Mouse (Mus musculus) hindbrain, embryonic 16.5 days (tissue): Measurements from ENCODE around the gene Majin. TPM values are rescaled to one million over a fixed set of nuclear protein-coding genes. Genes with fewer than 3 reads are reported as not detected.

Experiments used
- ATAC-seq: fragments of 200-750 bp; cut with Nextera tagmentation; 2 replicates; pipeline ENCODE4 v1.8.0; 2017; ENCODE audit warnings: moderate TSS enrichment, moderate library complexity
- H3K27ac ChIP-seq: fragments of 300-500 bp; sonication (generic); 2 replicates; pipeline ENCODE4 v1.5.1; 2014; ENCODE audit warnings: low read depth, mild to moderate bottlenecking, control low read depth, low read length, moderate library complexity
- H3K27me3 ChIP-seq: fragments of 300-500 bp; sonication (generic); replicated peaks from 2 replicates; pipeline ENCODE4 v1.6.1; 2014; ENCODE audit warnings: low read length; ENCODE audit not compliant: control insufficient read depth, insufficient read depth
- H3K36me3 ChIP-seq: fragments of 300-500 bp; sonication (generic); 2 replicates; pipeline ENCODE4 v1.6.1; 2014; ENCODE audit warnings: mild to moderate bottlenecking, low read length, moderate library complexity, mixed read lengths; ENCODE audit not compliant: control insufficient read depth, insufficient read depth
- H3K4me1 ChIP-seq: fragments of 300-500 bp; sonication (generic); 2 replicates; pipeline ENCODE4 v1.6.1; 2014; ENCODE audit warnings: low read depth, low read length; ENCODE audit not compliant: control insufficient read depth, insufficient read depth
- H3K4me2 ChIP-seq: fragments of 300-500 bp; sonication (generic); 2 replicates; pipeline ENCODE4 v1.6.1; 2014; ENCODE audit warnings: mild to moderate bottlenecking, low read length, control low read depth, moderate library complexity
- H3K4me3 ChIP-seq: fragments of 300-500 bp; sonication (generic); 2 replicates; pipeline ENCODE4 v1.5.1; 2014; ENCODE audit warnings: mild to moderate bottlenecking, low read length, control low read depth, moderate library complexity
- H3K9ac ChIP-seq: fragments of 300-500 bp; sonication (generic); 2 replicates; pipeline ENCODE4 v1.6.1; 2014; ENCODE audit warnings: low read depth, mild to moderate bottlenecking, control low read depth, low read length, moderate library complexity
- H3K9me3 ChIP-seq: fragments of 300-500 bp; sonication (generic); 2 replicates; pipeline ENCODE4 v1.6.1; 2014; ENCODE audit warnings: mild to moderate bottlenecking, low read length, moderate library complexity; ENCODE audit not compliant: control insufficient read depth
- WGBS: fragments of 180-500 bp; shearing (Covaris S2); extraction: QIAGEN DNeasy Blood & Tissue Kit; methylation state at CpG from one replicate; pipeline ENCODE4 v1.1.7; 2014; 5-methylcytosine and 5-hydroxymethylcytosine counted together
- microRNA counts: library from miRNA; unstranded; fragments of <30 nt; microRNA quantifications from one replicate; lab custom pipeline; 2016
- microRNA-seq: library from miRNA; unstranded; fragments of <30 nt; microRNA quantifications from one replicate; pipeline ENCODE4, GENCODE M21; 2017
- polyA plus RNA-seq: library from polyadenylated mRNA; unstranded; fragments of >200 nt; fragmentation: Nextera tagmentation; extraction: Ambion mirVana; gene quantifications from 2 replicates; pipeline ENCODE4 v1.2.1, GENCODE M21; 2015

The Majin gene
- polyA plus RNA-seq, 1 experiment from 2014 or later, result 0.10 TPM

GRCm38 (mm10) chr19:6271206-6271605, 87.0 kb downstream of the Majin start:
- WGBS, result 36% methylated on average over 8 of the region's 8 CpGs
- ATAC-seq, result no peak
- Histone ChIP-seq H3K4me1 (peaks cover 7% of the 10 kb centered on the region), H3K4me2 (no peak overlapping the region), H3K9ac (no peak overlapping the region), H3K27ac (no peak overlapping the region), H3K9me3 (no peaks in the 10 kb centered on the region), H3K4me3 (no peak overlapping the region), H3K27me3 (no peaks in the 10 kb centered on the region), H3K36me3 (no peaks in the 10 kb centered on the region)

- no peaks in the 10 kb centered on the region for H3K9me3 ChIP-seq
- no peak overlapping the region for H3K4me3 ChIP-seq
- no peak overlapping the region for H3K4me2 ChIP-seq
- 77% methylated on average over 7 of the region's 7 CpGs for WGBS
- no peak for ATAC-seq
- no peak overlapping the region for H3K9ac ChIP-seq
- no peaks in the 10 kb centered on the region for H3K36me3 ChIP-seq
- H3K27me3 ChIP-seq, result no peaks in the 10 kb centered on the region
- H3K27ac ChIP-seq, result no peak overlapping the region
- peaks cover 7% of the 10 kb centered on the region for H3K4me1 ChIP-seq
Measured at GRCm38 (mm10) chr19:6272053-6272452, 87.9 kb downstream of the Majin start.

- H3K4me1 ChIP-seq, result peaks cover 8% of the 10 kb centered on the region
- H3K27me3 ChIP-seq, result no peaks in the 10 kb centered on the region
- no peak overlapping the region for H3K27ac ChIP-seq
- H3K9ac ChIP-seq, result no peak overlapping the region
- H3K4me2 ChIP-seq, result no peak overlapping the region
- ATAC-seq, result no peak
- H3K4me3 ChIP-seq, result no peak overlapping the region
- WGBS, result 84% methylated on average over 4 of the region's 4 CpGs
- H3K36me3 ChIP-seq, result no peaks in the 10 kb centered on the region
- H3K9me3 ChIP-seq, result no peaks in the 10 kb centered on the region
Measured at GRCm38 (mm10) chr19:6272738-6273137, 88.5 kb downstream of the Majin start.

GRCm38 (mm10) chr19:6273592-6273991, 89.4 kb downstream of the Majin start:
- no peak overlapping the region for H3K27ac ChIP-seq
- ATAC-seq, result no peak
- H3K4me2 ChIP-seq, result no peak overlapping the region
- H3K36me3 ChIP-seq, result no peaks in the 10 kb centered on the region
- no peaks in the 10 kb centered on the region for H3K9me3 ChIP-seq
- H3K27me3 ChIP-seq, result no peaks in the 10 kb centered on the region
- 90% methylated on average over 4 of the region's 4 CpGs for WGBS
- peaks cover 16% of the 10 kb centered on the region for H3K4me1 ChIP-seq
- H3K9ac ChIP-seq, result no peak overlapping the region
- H3K4me3 ChIP-seq, result no peak overlapping the region

MicroRNAs within 50 kb of the gene (microRNA counts, 519-probe panel; counts per million panel counts)
- microRNA mmu-miR-192 (lab: Ali Mortazavi, UCI), result 2,040 counts per million, percentile 31 among the panel's probes with 10 or more counts

Small RNA genes within 50 kb of the gene (microRNA-seq; reads per million reads assigned to microRNA genes)
- gene Mir192 (91.2 reads per million, percentile 48 among the genes with 10 or more reads in this experiment), gene Mir194-2 (91.0 reads per million, percentile 48 among the genes with 10 or more reads in this experiment)

Other genes with a start within 250 kb of the Majin start
- 22.4 and 26.6 TPM in 2 replicates for gene Pola2, start 220.2 kb upstream of the Majin start, polyA plus RNA-seq
- not detected in 2 replicates for gene Slc22a20, start 198.2 kb upstream of the Majin start, polyA plus RNA-seq
- gene Capn1, start 168.5 kb upstream of the Majin start, polyA plus RNA-seq, result 5.2 and 5.6 TPM in 2 replicates
- 29.0 and 38.4 TPM in 2 replicates for gene Syvn1, start 137.8 kb upstream of the Majin start, polyA plus RNA-seq
- gene Mrpl49, start 126.6 kb upstream of the Majin start, polyA plus RNA-seq, result 62.4 and 68.8 TPM in 2 replicates
- 471 and 479 TPM in 2 replicates for gene Fau, start 126.5 kb upstream of the Majin start, polyA plus RNA-seq
- gene Znhit2, start 123.2 kb upstream of the Majin start, polyA plus RNA-seq, result 31.5 and 35.2 TPM in 2 replicates
- gene Tm7sf2, start 116.0 kb upstream of the Majin start, polyA plus RNA-seq, result 61.3 and 64.6 TPM in 2 replicates
- gene Vps51, start 107.2 kb upstream of the Majin start, polyA plus RNA-seq, result 89.5 and 91.3 TPM in 2 replicates
- not detected in 2 replicates for gene Tmem262, start 104.4 kb upstream of the Majin start, polyA plus RNA-seq
- 1.2 and 1.5 TPM in 2 replicates for gene Gm28374, start 102.1 kb upstream of the Majin start, polyA plus RNA-seq
- gene Zfpl1, start 99.4 kb upstream of the Majin start, polyA plus RNA-seq, result 74.8 and 77.4 TPM in 2 replicates
- gene Cdca5, start 99.4 kb upstream of the Majin start, polyA plus RNA-seq, result 6.8 and 7.7 TPM in 2 replicates
- not detected in 2 replicates for gene AC131692.1, start 90.0 kb upstream of the Majin start, polyA plus RNA-seq
- gene Naaladl1, start 78.6 kb upstream of the Majin start, polyA plus RNA-seq, result 0.41 and 0.43 TPM in 2 replicates
- gene Sac3d1, start 65.7 kb upstream of the Majin start, polyA plus RNA-seq, result 48.5 and 53.9 TPM in 2 replicates
- gene Snx15, start 56.1 kb upstream of the Majin start, polyA plus RNA-seq, result 64.3 and 66.9 TPM in 2 replicates
- not detected in 2 replicates for gene Batf2, start 43.4 kb upstream of the Majin start, polyA plus RNA-seq
- gene Arl2, start 42.8 kb upstream of the Majin start, polyA plus RNA-seq, result 154 and 162 TPM in 2 replicates
- gene Gpha2, start 42.0 kb downstream of the Majin start, polyA plus RNA-seq, result not detected in 2 replicates
- 161 and 167 TPM in 2 replicates for gene Ppp2r5b, start 51.5 kb downstream of the Majin start, polyA plus RNA-seq
- gene Atg2a, start 57.3 kb downstream of the Majin start, polyA plus RNA-seq, result 11.7 and 16.7 TPM in 2 replicates
- gene Ehd1, start 92.3 kb downstream of the Majin start, polyA plus RNA-seq, result 105 and 113 TPM in 2 replicates
- gene Cdc42bpg, start 122.1 kb downstream of the Majin start, polyA plus RNA-seq, result 0.26 and 0.31 TPM in 2 replicates
- gene Men1, start 150.6 kb downstream of the Majin start, polyA plus RNA-seq, result 68.4 and 85.0 TPM in 2 replicates
- 19.6 and 23.1 TPM in 2 replicates for gene Map4k2, start 156.7 kb downstream of the Majin start, polyA plus RNA-seq
- 81.4 and 106 TPM in 2 replicates for gene Sf1, start 179.3 kb downstream of the Majin start, polyA plus RNA-seq
- 10.2 and 13.2 TPM in 2 replicates for gene Pygm, start 200.0 kb downstream of the Majin start, polyA plus RNA-seq
- gene Rasgrp2, start 215.0 kb downstream of the Majin start, polyA plus RNA-seq, result 184 and 232 TPM in 2 replicates
- 29.1 and 37.1 TPM in 2 replicates for gene Nrxn2, start 234.3 kb downstream of the Majin start, polyA plus RNA-seq